Mouse (Mus musculus) Patski (cell line): ENCODE data around the gene Lonrf2. TPM values are rescaled to one million over a fixed set of nuclear protein-coding genes. Genes with fewer than 3 reads are reported as not detected.
A peak's percentile ranks its signal among the peaks of the same experiment; 100 is the strongest.

Source experiments
- ATAC-seq: fragments of 100-300 bp; one replicate; pipeline ENCODE4 v1.8.0; 2021
- CTCF ChIA-PET: fragments of 350-600 bp; sonication (Branson Sonifier 250); formaldehyde crosslinking; loops from one replicate; lab custom pipeline; 2022; ENCODE audit warnings: inconsistent platforms; lab: Charles Lee
- POLR2A ChIA-PET: fragments of 350-600 bp; sonication (Branson Sonifier 250); formaldehyde crosslinking; loops from one replicate; lab custom pipeline; 2022; ENCODE audit warnings: antibody characterized with exemption, inconsistent platforms; lab: Charles Lee
- DNase-seq: peaks from one replicate; pipeline ENCODE4 v3.0.0-alpha.2; 2011; ENCODE audit warnings: low read depth, low spot score
- H3K27me3 ChIP-seq: fragments of 371-371 bp; one replicate; pipeline ENCODE4 v1.5.1; 2021
- CTCF ChIP-seq: fragments of 100-300 bp; IDR thresholded peaks from one replicate; pipeline ENCODE4 v1.5.1; 2021
- in situ Hi-C: fragments of 300-500 bp; cut with MboI; formaldehyde crosslinking; loops from 3 replicates; pipeline ENCODE4 v1.11.1; 2018; ENCODE audit warnings: low pct_unique_long_range_greater_than_20kb, mixed read lengths
- polyA plus RNA-seq: library from polyadenylated mRNA; unstranded; gene quantifications from one replicate; pipeline ENCODE4 v1.2.3, GENCODE M21; 2021

The Lonrf2 gene
- polyA plus RNA-seq, 1 experiment from 2014 or later, result 0.62 TPM

GRCm38 (mm10) chr1:38796936-38797335 is 39.6 kb downstream of the Lonrf2 start:
- POLR2A ChIA-PET, result no interaction called here
- in situ Hi-C loops, result no loop called here
- H3K27me3 ChIP-seq, result no peaks in the 10 kb centered on the region
- CTCF ChIA-PET, result interaction anchor here (1.7 kb wide), 1 partner anchor 9 kb away, joined by 4 read pairs; no protein-coding TSS in a partner anchor
- DNase-seq (no peak), ATAC-seq (no peak)
- TF ChIP-seq CTCF, result no peak

- POLR2A ChIA-PET, result interaction anchor here (0.7 kb wide), 1 partner anchor 462 kb away, joined by 7 read pairs; no protein-coding TSS in a partner anchor
- CTCF ChIA-PET, result interaction anchor here (1.7 kb wide), 1 partner anchor 8 kb away, joined by 4 read pairs; no protein-coding TSS in a partner anchor
- H3K27me3 ChIP-seq, result no peaks in the 10 kb centered on the region
- ATAC-seq (no peak), DNase-seq (no peak)
- no peak for TF ChIP-seq CTCF
- in situ Hi-C loops, result no loop called here
These were observed 41.0 kb downstream of the Lonrf2 start for GRCm38 (mm10) chr1:38795496-38795895.

GRCm38 (mm10) chr1:38791016-38791810 is 45.3 kb downstream of the Lonrf2 start:
- TF ChIP-seq CTCF, result no peak
- POLR2A ChIA-PET, result no interaction called here
- no peaks in the 10 kb centered on the region for H3K27me3 ChIP-seq
- in situ Hi-C loops, result no loop called here
- ATAC-seq (no peak), DNase-seq (no peak)
- CTCF ChIA-PET, result interaction anchor here (1.4 to 1.9 kb wide), 2 partner anchors 7 to 399 kb away, joined by 3 to 9 read pairs; no protein-coding TSS in a partner anchor

GRCm38 (mm10) chr1:38789988-38790602 is 46.4 kb downstream of the Lonrf2 start:
- DNase-seq (no peak), ATAC-seq (no peak)
- in situ Hi-C loops, result loop anchor here (5.0 kb wide), 1 partner anchor 603 kb away; no protein-coding TSS in a partner anchor
- ChIA-PET CTCF (interaction anchor here (1.0 to 5.2 kb wide), 4 partner anchors 8 to 604 kb away, joined by 3 to 35 read pairs (median 6); no protein-coding TSS in a partner anchor), POLR2A (no interaction called here)
- TF ChIP-seq CTCF, result no peak
- no peaks in the 10 kb centered on the region for H3K27me3 ChIP-seq

GRCm38 (mm10) chr1:38788904-38789303 is 47.6 kb downstream of the Lonrf2 start:
- TF ChIP-seq CTCF, result peak; percentile 53
- in situ Hi-C loops, result loop anchor here (5.0 kb wide), 1 partner anchor 602 kb away; no protein-coding TSS in a partner anchor
- ChIA-PET CTCF (interaction anchor here (0.8 to 5.2 kb wide), 4 partner anchors 10 to 602 kb away, joined by 3 to 35 read pairs (median 3); no protein-coding TSS in a partner anchor), POLR2A (no interaction called here)
- DNase-seq, result no peak
- no peak for ATAC-seq
- H3K27me3 ChIP-seq, result peaks cover 3% of the 10 kb centered on the region

- ChIA-PET POLR2A (no interaction called here), CTCF (interaction anchor here (0.8 to 5.2 kb wide), 9 partner anchors 9 to 604 kb away, joined by 3 to 35 read pairs (median 4); no protein-coding TSS in a partner anchor)
- DNase-seq (no peak), ATAC-seq (peak; percentile 31)
- in situ Hi-C loops, result loop anchor here (5.0 kb wide), 1 partner anchor 600 kb away; no protein-coding TSS in a partner anchor
- peak; percentile 90 for TF ChIP-seq CTCF
- peaks cover 3% of the 10 kb centered on the region for H3K27me3 ChIP-seq
These were observed 49.1 kb downstream of the Lonrf2 start for GRCm38 (mm10) chr1:38787443-38787842.

GRCm38 (mm10) chr1:38786358-38786757 is 50.2 kb downstream of the Lonrf2 start:
- POLR2A ChIA-PET, result no interaction called here
- TF ChIP-seq CTCF, result no peak
- CTCF ChIA-PET, result interaction anchor here (1.5 to 5.2 kb wide), 4 partner anchors 16 to 603 kb away, joined by 6 to 35 read pairs (median 14); no protein-coding TSS in a partner anchor
- in situ Hi-C loops, result loop anchor here (5.0 kb wide), 1 partner anchor 599 kb away; no protein-coding TSS in a partner anchor
- DNase-seq (no peak), ATAC-seq (no peak)
- peaks cover 3% of the 10 kb centered on the region for H3K27me3 ChIP-seq

- no peak for TF ChIP-seq CTCF
- CTCF ChIA-PET, result no interaction called here
These were observed 58.2 kb downstream of the Lonrf2 start for GRCm38 (mm10) chr1:38778271-38778670.

GRCm38 (mm10) chr1:38777500-38777899 is 59.0 kb downstream of the Lonrf2 start:
- ATAC-seq (no peak), DNase-seq (no peak)
- ChIA-PET CTCF (no interaction called here), POLR2A (interaction anchor here (0.5 kb wide), 1 partner anchor 34 kb away, joined by 3 read pairs; no protein-coding TSS in a partner anchor)
- no peaks in the 10 kb centered on the region for H3K27me3 ChIP-seq
- TF ChIP-seq CTCF, result no peak
- in situ Hi-C loops, result no loop called here

More at GRCm38 (mm10) chr1:38778271-38778670, 58.2 kb downstream of the Lonrf2 start:
- H3K27me3 ChIP-seq, result no peaks in the 10 kb centered on the region
- POLR2A ChIA-PET, result no interaction called here
- DNase-seq (no peak), ATAC-seq (no peak)
- in situ Hi-C loops, result no loop called here

- no peaks in the 10 kb centered on the region for H3K27me3 ChIP-seq
- no peak for TF ChIP-seq CTCF
- CTCF ChIA-PET, result no interaction called here
- POLR2A ChIA-PET, result no interaction called here
- DNase-seq (no peak), ATAC-seq (no peak)
- in situ Hi-C loops, result no loop called here
These were observed 60.8 kb downstream of the Lonrf2 start for GRCm38 (mm10) chr1:38775713-38776112.
